Mouse (Mus musculus): ENCODE results near the gene Fam214a. TPM values are rescaled to one million over a fixed set of nuclear protein-coding genes. Genes with fewer than 3 reads are reported as not detected.
"Not testable (repeated sequence)": the region's sequence is repeated elsewhere in the genome, so short reads cannot be mapped to it uniquely, and the experiment has no call there.

The Fam214a gene
- polyA plus RNA-seq, 1 experiment from 2014 or later: 7.3 TPM

DNA sequence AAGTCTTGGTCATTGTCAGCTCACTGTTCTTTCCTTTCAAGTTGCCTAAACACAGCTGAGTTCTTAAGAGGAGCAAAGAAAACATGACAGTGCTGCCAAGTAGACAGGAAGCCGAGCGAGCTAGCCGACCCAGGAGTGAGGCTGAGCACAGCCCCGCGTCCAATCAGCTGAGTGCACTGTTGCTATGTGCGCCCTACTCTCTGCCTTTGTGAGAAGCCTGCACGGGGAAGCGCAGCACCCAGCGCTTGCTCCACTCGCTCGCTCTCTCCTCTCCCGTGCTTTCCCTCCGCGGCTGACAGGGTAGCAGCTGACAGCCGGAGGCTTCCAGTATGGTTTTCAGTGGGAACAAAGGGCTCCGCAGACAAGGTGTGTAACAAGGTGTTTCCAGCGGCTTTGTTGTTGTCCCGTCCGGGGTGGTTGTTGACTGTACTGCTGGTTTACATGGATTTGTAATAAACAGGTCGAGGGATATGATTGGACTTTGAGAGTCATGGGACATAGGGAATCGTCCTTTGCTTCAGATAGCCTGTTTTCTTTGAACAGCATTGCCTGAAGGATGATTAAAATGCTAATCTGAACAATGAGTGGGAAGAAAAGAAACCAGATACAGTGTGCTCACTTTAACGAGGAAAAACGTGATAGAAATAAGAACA lies 23.4 kb downstream of the Fam214a start:
- peak overlapping the region; percentile 86 for H3K27ac ChIP-seq
- peak overlapping the region; percentile 68 for H3K4me3 ChIP-seq
- no peaks in the 10 kb centered on the region for H3K27me3 ChIP-seq (ENCODE audit: insufficient read depth, poor library complexity, severe bottlenecking)
- H3K9me3 ChIP-seq: no peaks in the 10 kb centered on the region
- no peaks in the 10 kb centered on the region for H3K36me3 ChIP-seq
- WGBS: under 1% methylated on average over 23 of the region's 23 CpGs
- peaks cover 23% of the 10 kb centered on the region for H3K4me1 ChIP-seq
- DNase-seq (ENCODE audit: low spot score): peak; percentile 95

- H3K27me3 ChIP-seq (ENCODE audit: insufficient read depth, poor library complexity, severe bottlenecking): no peaks in the 10 kb centered on the region
- H3K4me1 ChIP-seq: peaks cover 28% of the 10 kb centered on the region
- WGBS: 93% methylated on average over 2 of the region's 2 CpGs
- no peak overlapping the region for H3K4me3 ChIP-seq
- no peak overlapping the region for H3K27ac ChIP-seq
- DNase-seq (ENCODE audit: low spot score): no peak
- no peaks in the 10 kb centered on the region for H3K9me3 ChIP-seq
- H3K36me3 ChIP-seq: no peaks in the 10 kb centered on the region
Measured at GRCm38 (mm10) chr9:74977251-74977650, 24.6 kb downstream of the Fam214a start.

GRCm38 (mm10) chr9:74977962-74978361 lies 25.3 kb downstream of the Fam214a start:
- WGBS: 66% methylated on average over 7 of the region's 7 CpGs
- H3K9me3 ChIP-seq: no peaks in the 10 kb centered on the region
- no peak overlapping the region for H3K4me3 ChIP-seq
- H3K27me3 ChIP-seq (ENCODE audit: insufficient read depth, poor library complexity, severe bottlenecking): no peaks in the 10 kb centered on the region
- H3K4me1 ChIP-seq: peaks cover 28% of the 10 kb centered on the region
- no peak overlapping the region for H3K27ac ChIP-seq
- DNase-seq (ENCODE audit: low spot score): no peak
- H3K36me3 ChIP-seq: no peaks in the 10 kb centered on the region

DNA sequence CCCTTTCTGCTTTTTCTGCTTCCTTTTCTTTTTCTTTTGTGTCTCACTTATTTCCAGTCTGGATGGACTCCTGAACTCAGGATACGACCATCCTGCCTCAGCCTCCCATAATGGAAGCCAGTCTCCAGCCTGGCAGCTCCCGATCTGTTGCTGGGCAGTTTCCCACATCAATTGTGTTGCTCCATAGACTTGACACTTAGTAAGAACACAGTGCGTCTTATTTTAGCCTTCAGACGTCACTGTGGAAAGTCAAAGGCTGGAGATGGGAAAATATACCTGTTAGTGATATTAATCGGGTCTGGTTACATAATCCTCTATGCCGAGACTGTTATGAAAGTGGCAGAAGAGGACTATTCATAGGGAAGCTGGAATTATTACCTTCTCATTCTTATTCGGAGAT lies 26.2 kb downstream of the Fam214a start:
- no peaks in the 10 kb centered on the region for H3K36me3 ChIP-seq
- no peak for DNase-seq (ENCODE audit: low spot score)
- WGBS: 77% methylated on average over 7 of the region's 7 CpGs
- H3K9me3 ChIP-seq: no peaks in the 10 kb centered on the region
- H3K4me1 ChIP-seq: peaks cover 28% of the 10 kb centered on the region
- H3K27me3 ChIP-seq (ENCODE audit: insufficient read depth, poor library complexity, severe bottlenecking): no peaks in the 10 kb centered on the region
- H3K27ac ChIP-seq: no peak overlapping the region
- no peak overlapping the region for H3K4me3 ChIP-seq

- H3K4me1 ChIP-seq: peaks cover 26% of the 10 kb centered on the region
- no peak overlapping the region for H3K27ac ChIP-seq
- no peaks in the 10 kb centered on the region for H3K36me3 ChIP-seq
- no peaks in the 10 kb centered on the region for H3K9me3 ChIP-seq
- H3K4me3 ChIP-seq: no peak overlapping the region
- no peak for DNase-seq (ENCODE audit: low spot score)
- H3K27me3 ChIP-seq (ENCODE audit: insufficient read depth, poor library complexity, severe bottlenecking): no peaks in the 10 kb centered on the region
- 87% methylated on average over 5 of the region's 5 CpGs for WGBS
Measured at GRCm38 (mm10) chr9:74979371-74979770, 26.7 kb downstream of the Fam214a start.

- no peak overlapping the region for H3K4me3 ChIP-seq
Measured at GRCm38 (mm10) chr9:74979866-74980265, 27.2 kb downstream of the Fam214a start.

DNA sequence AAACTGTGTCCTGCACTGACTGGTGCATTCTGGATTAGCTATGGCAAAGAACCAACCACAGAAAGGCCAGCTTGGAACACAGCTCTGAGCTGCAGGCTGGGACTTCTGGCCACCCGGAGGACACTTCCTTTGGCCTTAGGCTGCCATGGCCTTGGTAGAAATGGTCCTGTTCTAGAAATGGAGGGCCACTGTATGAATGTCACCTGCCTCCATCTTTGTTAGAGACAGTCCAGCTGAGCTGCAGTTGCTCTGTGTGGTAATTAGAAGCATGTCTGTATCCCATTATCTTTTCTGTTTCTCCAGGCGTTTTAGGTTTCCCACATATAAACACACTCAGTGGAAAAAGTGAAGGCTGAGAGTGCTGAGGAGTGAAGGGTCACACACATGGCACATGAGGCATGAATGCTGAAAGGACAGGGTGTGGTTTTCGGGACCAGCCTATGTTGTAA lies 29.0 kb downstream of the Fam214a start:
- Histone ChIP-seq H3K27ac (no peak overlapping the region), H3K36me3 (no peaks in the 10 kb centered on the region), H3K27me3 (ENCODE audit: insufficient read depth, poor library complexity, severe bottlenecking) (no peaks in the 10 kb centered on the region), H3K9me3 (no peaks in the 10 kb centered on the region), H3K4me3 (no peak overlapping the region), H3K4me1 (peaks cover 17% of the 10 kb centered on the region)
- 57% methylated on average over 3 of the region's 3 CpGs for WGBS
- DNase-seq (ENCODE audit: low spot score): no peak

More at GRCm38 (mm10) chr9:74979866-74980265, 27.2 kb downstream of the Fam214a start:
- no peaks in the 10 kb centered on the region for H3K9me3 ChIP-seq
- 73% methylated on average over 1 of the region's 1 CpGs for WGBS
- H3K27me3 ChIP-seq (ENCODE audit: insufficient read depth, poor library complexity, severe bottlenecking): no peaks in the 10 kb centered on the region
- DNase-seq (ENCODE audit: low spot score): no peak
- no peak overlapping the region for H3K27ac ChIP-seq
- no peaks in the 10 kb centered on the region for H3K36me3 ChIP-seq
- peaks cover 21% of the 10 kb centered on the region for H3K4me1 ChIP-seq

DNA sequence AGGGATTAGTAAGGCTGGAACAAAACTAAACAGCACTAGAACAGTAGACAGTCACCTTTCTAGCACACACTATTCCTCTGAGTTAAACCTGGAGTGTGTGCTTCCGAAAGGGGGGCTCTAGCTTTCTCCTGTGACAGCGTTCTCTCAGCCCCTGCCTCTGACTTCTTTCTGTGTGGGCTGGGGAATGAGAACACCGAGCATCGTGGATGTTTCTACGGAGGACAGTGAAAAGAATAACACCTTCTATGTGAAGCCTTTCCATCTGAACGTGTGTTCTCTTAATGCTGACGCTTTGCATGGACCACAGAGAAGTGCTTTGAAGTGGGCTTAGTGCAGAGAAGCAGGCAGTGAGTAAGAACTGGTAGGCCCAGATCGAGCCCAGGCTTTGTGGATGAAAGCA lies 29.5 kb downstream of the Fam214a start:
- Histone ChIP-seq H3K27ac (no peak overlapping the region), H3K4me1 (peaks cover 15% of the 10 kb centered on the region), H3K9me3 (no peaks in the 10 kb centered on the region), H3K4me3 (no peak overlapping the region), H3K36me3 (no peaks in the 10 kb centered on the region), H3K27me3 (ENCODE audit: insufficient read depth, poor library complexity, severe bottlenecking) (no peaks in the 10 kb centered on the region)
- WGBS: 72% methylated on average over 8 of the region's 8 CpGs
- no peak for DNase-seq (ENCODE audit: low spot score)

GRCm38 (mm10) chr9:74982722-74983121 lies 30.0 kb downstream of the Fam214a start:
- not testable (repeated sequence) for H3K4me3 ChIP-seq; H3K9me3 ChIP-seq; H3K36me3 ChIP-seq; DNase-seq (ENCODE audit: low spot score); H3K27ac ChIP-seq; H3K27me3 ChIP-seq (ENCODE audit: insufficient read depth, poor library complexity, severe bottlenecking)
- H3K4me1 ChIP-seq: peaks cover 15% of the 10 kb centered on the region
- WGBS: 57% methylated on average over 1 of the region's 1 CpGs

DNA sequence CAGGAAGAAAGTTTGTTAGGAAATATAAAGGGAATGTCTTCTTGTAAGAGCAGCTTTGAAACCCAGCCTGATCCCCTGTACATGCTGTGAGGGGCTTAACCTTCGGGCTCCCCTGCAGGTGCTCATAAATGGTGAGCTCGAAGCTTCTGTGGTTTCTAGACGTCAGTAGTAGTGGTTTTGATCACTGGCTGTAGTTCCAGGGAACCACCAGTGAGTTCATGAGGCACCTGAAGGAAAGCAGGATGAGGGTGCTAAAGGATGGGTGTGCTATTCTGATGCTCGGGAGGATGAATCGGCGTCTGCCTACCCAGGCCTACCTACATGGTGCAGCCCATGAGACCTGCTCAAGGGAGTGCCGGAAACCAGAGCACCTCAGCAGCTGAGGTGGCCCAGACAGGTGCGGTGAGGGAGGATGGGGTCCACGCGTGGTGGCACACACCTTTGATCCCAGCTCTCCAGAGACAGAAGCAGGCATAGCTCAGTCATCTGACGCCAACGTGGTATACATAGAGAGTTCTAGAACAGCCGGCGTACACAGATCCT lies 32.6 kb downstream of the Fam214a start:
- H3K9me3 ChIP-seq: no peaks in the 10 kb centered on the region
- H3K4me3 ChIP-seq: no peak overlapping the region
- H3K27me3 ChIP-seq (ENCODE audit: insufficient read depth, poor library complexity, severe bottlenecking): no peaks in the 10 kb centered on the region
- peaks cover 13% of the 10 kb centered on the region for H3K4me1 ChIP-seq
- DNase-seq (ENCODE audit: low spot score): no peak
- 85% methylated on average over 14 of the region's 14 CpGs for WGBS
- no peak overlapping the region for H3K27ac ChIP-seq
- H3K36me3 ChIP-seq: no peaks in the 10 kb centered on the region

- no peaks in the 10 kb centered on the region for H3K36me3 ChIP-seq
- no peaks in the 10 kb centered on the region for H3K9me3 ChIP-seq
- 64% methylated on average over 2 of the region's 2 CpGs for WGBS
- DNase-seq (ENCODE audit: low spot score): no peak
- no peak overlapping the region for H3K4me3 ChIP-seq
- no peak overlapping the region for H3K27ac ChIP-seq
- no peaks in the 10 kb centered on the region for H3K27me3 ChIP-seq (ENCODE audit: insufficient read depth, poor library complexity, severe bottlenecking)
- peaks cover 10% of the 10 kb centered on the region for H3K4me1 ChIP-seq
Measured at GRCm38 (mm10) chr9:74985770-74986169, 33.1 kb downstream of the Fam214a start.

DNA sequence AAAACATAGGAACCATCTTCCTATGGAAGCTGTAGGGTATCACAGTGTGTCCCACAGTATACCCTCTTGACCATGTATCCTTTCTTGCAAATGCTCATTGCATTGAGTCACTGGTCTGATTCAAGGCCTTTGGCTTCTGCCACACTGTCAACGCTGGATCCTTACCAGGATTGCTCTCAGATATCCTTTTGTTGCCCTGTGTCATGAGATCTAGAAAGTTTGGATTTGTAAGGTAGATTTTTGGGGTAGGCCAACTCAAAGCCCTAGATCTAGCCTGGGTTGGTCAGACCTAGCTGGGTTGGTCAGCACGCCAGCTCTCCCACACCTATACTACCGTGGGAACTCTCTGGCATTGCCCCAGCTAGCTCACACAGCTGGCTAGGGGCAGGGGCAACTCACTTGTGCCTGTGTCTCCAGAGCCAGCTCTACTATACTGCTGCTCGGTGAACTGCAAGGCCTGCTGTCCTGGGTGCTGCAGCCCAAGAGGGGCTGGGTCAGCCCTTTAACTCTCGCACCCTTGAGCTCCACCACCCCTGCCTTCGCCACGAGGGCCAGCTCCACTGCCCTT lies 36.3 kb downstream of the Fam214a start:
- H3K4me1 ChIP-seq: peaks cover 5% of the 10 kb centered on the region; the same call in 1 of the 2 replicates
- no peaks in the 10 kb centered on the region for H3K36me3 ChIP-seq
- H3K4me3 ChIP-seq: no peak overlapping the region
- DNase-seq (ENCODE audit: low spot score): no peak
- no peaks in the 10 kb centered on the region for H3K27me3 ChIP-seq (ENCODE audit: insufficient read depth, poor library complexity, severe bottlenecking)
- no peak overlapping the region for H3K27ac ChIP-seq
- 82% methylated on average over 7 of the region's 7 CpGs for WGBS
- H3K9me3 ChIP-seq: no peaks in the 10 kb centered on the region

- no peak for DNase-seq (ENCODE audit: low spot score)
- H3K27me3 ChIP-seq (ENCODE audit: insufficient read depth, poor library complexity, severe bottlenecking): no peaks in the 10 kb centered on the region
- no peaks in the 10 kb centered on the region for H3K36me3 ChIP-seq
- no peak overlapping the region for H3K4me3 ChIP-seq
- H3K4me1 ChIP-seq: peaks cover 5% of the 10 kb centered on the region; the same call in 1 of the 2 replicates
- no peak overlapping the region for H3K27ac ChIP-seq
- 86% methylated on average over 2 of the region's 2 CpGs for WGBS
- H3K9me3 ChIP-seq: no peaks in the 10 kb centered on the region
Measured at GRCm38 (mm10) chr9:74989990-74990389, 37.3 kb downstream of the Fam214a start.
